Mouse (Mus musculus): ENCODE results near the gene Slc22a26.
"Not testable (repeated sequence)": the region's sequence is repeated elsewhere in the genome, so short reads cannot be mapped to it uniquely, and the experiment has no call there.

Slc22a26 gene

DNA sequence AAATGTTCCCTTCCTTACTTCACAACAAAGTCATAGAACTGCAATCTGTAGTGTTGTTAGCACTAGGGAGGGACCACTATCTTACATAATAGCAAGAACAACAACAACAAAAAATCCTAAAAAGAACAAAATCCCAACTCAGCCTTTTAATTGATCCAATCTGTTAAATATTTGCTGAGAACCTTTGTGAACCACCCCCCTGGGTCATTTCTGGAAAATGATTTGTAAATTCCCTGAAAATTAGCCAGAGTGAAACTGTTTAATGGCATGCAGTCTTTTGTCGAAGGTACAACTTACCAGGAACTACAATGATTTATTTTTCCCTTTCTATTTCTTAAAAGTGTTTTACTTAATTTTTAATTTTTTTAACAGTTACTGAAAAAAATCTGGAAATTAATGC lies at the start of gene Slc22a26:
Gene Slc22a26, minus strand, starts transcription at position 97 of the 400 bp plus-strand sequence.
- DNase-seq (ENCODE audit: low spot score in 2 of 2): no peak

- no peak for DNase-seq (ENCODE audit: low spot score in 2 of 2)
Measured at GRCm38 (mm10) chr19:7829851-7830250, 27.4 kb upstream of the Slc22a26 start.

DNA sequence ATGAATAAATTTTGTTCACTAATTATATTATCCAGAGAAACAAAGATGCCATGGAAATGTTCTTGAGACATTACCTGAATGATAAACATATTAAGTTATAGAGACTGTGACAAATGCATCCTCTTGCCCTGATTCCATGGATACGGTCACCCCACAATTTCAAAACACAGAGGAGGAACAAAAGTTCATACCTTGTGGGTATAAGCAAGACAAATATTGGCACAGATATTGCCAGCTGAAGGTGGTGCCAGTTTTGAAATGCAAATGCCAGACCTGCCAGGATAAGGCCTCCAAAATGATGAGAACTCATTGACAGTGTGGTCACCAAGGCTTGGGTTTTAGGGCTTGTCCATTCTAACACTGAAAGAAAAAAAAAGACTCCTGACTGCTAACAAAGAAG lies 11.9 kb downstream of the Slc22a26 start:
- no peak for DNase-seq (ENCODE audit: low spot score in 2 of 2)

DNA sequence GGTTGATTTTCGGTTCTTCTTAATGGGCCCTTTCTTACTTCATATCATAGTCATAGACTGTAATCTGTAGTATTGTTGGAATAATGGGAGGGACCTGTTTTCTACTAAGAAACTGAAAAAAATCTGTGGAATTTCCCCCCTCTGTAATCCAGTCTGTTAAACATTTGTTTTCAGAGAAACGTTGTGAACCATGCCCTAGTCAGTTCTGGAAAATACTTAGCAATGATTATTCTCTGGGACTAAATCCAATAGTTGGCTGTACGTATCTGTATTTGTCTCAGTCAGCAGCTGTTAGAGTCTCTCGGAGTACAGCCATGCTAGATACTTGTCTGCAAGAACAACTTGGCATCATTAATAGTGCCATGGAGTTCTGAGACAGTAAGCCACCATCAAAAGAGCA lies 27.2 kb downstream of the Slc22a26 start:
- no peak for DNase-seq (ENCODE audit: low spot score in 2 of 2)

- no peak for DNase-seq (ENCODE audit: low spot score in 2 of 2)
Measured at GRCm38 (mm10) chr19:7766124-7766523, 36.3 kb downstream of the Slc22a26 start.

- no peak for DNase-seq (ENCODE audit: low spot score in 2 of 2)
Measured at GRCm38 (mm10) chr19:7765599-7765998, 36.9 kb downstream of the Slc22a26 start.

GRCm38 (mm10) chr19:7753371-7753770 lies 49.1 kb downstream of the Slc22a26 start:
- not testable (repeated sequence) for DNase-seq (ENCODE audit: low spot score in 2 of 2)
